Mouse (Mus musculus): ENCODE results near the gene Smyd3.

Smyd3 gene

DNA sequence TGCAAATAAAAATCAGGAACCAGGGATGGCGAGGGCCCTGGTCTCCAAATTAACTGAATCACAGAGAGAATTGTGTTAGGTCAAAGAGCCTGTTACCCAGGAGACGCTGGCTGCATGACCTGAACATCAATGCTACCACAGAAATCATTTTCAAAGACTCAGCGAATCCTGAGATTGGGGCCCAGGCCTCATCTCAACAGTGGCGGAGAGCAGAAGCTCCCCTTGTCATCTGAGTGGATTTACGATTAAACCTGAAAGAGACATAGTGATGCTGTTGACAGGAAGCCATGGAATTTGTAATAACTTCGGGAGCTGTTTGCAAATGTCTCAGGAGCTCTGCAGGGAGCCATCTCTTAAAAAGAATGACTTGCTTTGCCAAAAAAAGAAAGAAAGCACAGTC is 355.9 kb downstream of the Smyd3 start:
- no peak for DNase-seq

DNA sequence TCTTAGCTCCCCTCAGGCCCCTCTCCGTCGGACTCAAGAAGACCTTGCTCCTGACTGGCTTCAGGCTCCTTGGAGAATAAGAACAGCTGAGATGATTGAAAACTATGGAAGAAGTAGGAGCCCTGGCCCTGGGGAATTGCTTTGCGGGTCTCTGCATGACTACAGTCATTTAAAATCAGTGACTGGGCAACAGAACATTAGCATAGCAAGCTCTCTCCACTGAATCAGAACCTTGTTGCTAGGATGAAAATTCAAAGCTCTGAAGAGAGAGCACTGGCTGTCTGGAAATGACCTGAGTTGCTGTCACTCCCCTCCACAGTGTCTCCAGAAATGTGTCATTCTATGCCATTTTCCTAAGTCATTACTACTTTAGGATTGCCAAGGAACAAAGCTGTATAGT is 357.1 kb downstream of the Smyd3 start:
- DNase-seq: no peak

DNA sequence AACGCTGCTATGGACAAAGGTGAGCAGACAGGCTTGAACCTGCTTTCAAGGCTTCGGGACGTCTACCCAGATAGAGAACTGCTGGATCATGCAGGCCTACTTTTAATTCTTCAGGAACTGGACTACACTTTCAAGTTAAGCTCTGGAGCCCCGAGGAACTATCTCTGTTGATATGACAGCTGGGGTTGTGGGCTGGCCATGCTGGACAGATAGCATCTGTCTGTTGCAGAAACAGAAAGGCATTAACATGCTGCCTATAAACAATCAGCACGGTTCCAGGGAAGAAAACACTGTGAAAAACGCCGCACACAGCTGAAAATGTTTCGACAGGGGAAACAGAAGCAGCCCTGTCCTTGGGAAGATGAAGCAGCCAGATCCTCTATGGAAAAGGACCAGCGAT is 365.5 kb downstream of the Smyd3 start:
- no peak for DNase-seq

DNA sequence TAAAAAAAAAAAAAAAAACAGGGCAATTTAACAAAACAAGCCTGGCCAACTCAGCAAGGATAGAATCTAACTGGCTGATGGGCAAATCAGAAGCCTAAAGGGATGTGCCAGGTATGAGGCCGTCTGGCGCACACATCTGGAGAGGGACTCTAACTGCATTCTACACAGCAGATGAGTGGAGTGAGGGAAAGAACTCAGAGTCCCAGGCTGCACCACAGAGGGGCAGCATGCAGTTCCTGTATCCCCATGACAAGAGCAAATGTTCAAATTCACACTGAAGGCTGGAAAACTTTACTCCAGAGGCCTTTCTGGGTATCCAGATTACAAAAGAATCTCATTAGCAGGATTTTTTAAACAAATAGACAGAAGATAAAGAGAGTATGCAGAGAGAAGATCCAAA is 366.6 kb downstream of the Smyd3 start:
- no peak for DNase-seq

- no peak for DNase-seq
Observed at GRCm38 (mm10) chr1:179149468-179150140, 368.2 kb downstream of the Smyd3 start.

DNA sequence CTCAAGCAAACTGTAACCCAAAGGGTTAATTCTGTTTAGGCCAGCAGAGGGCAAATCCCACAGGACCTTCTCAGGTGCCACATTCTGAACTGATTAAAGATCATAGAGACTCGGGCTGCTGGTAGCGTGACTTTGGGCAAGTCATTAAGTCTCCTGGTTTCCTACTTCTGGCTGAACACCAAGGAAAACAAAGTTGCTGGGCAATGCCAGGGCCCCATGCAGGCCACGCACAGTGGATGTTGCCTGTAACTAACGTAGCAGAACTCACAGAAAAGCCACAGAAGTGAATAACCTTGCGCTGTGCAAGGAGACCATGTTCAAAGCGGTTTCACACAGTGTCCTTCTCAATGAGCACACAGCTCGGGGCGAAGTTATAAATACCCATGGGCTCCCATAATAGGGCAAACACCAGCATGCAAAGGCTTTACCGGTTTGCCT is 371.1 kb downstream of the Smyd3 start:
- DNase-seq: no peak

DNA sequence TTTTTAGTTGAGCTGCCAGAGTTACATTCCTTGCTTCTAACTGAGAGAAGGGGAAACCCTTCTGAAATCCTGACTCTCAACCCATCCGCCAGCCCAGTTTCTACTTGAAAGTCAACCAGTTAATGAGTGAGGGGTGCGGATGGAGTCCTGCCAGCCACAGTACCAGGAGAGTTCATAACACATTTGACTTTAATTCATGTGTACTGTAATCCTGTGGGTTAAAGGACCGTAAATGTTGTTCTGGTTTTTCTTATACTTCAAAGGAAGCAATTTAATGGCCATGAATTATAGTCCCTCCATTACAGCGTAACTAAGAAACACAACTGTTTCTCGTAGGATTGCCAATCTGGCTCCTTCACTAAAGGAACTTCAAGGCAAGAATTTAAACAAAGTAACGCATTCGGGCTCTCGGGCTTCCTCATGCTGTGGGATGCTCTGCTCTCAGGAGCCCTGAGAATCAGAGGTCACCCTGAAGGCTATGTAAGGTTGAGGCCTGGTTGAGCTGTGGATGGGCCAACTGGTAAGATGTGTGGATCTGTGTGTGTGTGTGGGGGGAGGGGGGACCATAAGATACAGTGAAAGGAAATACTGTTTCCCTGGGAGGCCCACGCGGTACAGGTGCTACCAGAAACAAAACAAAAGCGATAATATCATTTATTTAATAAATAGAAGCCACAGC is 374.5 kb downstream of the Smyd3 start:
- DNase-seq: no peak

DNA sequence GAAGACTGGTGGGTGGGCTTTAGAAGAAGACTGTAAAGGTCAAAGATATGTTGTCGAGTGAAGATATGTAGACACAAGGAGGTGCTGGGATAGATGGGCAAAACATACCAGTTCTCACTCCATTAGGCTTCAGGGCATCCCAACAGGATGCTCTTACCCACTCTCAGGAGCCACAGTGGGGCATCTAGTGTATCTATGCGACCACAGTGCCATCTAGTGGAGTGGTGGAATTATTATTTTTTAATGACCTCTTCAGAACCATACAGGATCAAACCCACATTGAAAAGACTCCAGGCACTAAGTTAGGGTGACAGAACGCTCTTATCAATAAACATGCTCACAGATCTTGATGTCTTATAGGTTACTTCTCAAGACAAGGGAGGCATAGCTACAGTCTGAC is 375.7 kb downstream of the Smyd3 start:
- peak in 1 of 2 experiments; percentile 14 for DNase-seq

- DNase-seq: no peak
Observed at GRCm38 (mm10) chr1:179141071-179141650, 376.7 kb downstream of the Smyd3 start.

DNA sequence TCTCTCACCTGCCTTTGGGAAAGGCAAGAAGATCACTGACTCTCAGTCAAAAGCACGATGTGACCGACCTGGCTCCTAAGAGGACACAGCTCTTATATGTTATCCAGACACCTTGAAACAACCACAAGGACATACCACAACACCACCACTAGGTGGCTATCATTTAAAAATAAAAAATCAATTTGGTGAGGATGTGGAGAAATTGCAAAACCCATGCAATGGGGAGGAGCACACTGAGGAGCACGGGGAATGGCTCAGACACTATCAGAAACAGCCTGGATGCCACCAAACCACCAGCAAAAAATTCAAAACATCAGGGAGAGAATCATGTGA is 380.7 kb downstream of the Smyd3 start:
- no peak for DNase-seq

GRCm38 (mm10) chr1:179136461-179137144 is 381.2 kb downstream of the Smyd3 start:
- peak in 1 of 2 experiments; percentile 3 for DNase-seq

DNA sequence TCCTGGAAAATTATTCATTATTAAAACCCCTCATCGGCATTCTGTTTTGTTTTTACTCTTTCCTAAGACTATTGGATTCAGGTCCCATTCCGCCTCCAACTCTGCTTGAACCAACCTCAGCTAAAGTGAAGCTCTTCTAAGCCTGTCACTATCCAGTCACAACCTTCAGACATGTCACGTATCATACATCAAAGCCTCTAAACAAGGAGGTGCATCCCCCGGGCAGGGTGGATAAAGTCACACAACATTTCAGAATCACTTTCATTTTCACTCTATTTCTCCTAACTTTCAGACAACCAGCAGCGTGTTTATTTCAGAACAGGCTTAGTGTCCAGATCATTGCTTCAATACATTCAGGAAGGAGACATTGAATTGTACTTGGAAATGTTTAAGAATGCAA is 387.8 kb downstream of the Smyd3 start:
- no peak for DNase-seq

GRCm38 (mm10) chr1:179126287-179126686 is 391.6 kb downstream of the Smyd3 start:
- DNase-seq: no peak

- no peak for DNase-seq
Observed at GRCm38 (mm10) chr1:179122476-179123229, 395.2 kb downstream of the Smyd3 start.

GRCm38 (mm10) chr1:179120217-179120966 is 397.4 kb downstream of the Smyd3 start:
- DNase-seq: no peak

DNA sequence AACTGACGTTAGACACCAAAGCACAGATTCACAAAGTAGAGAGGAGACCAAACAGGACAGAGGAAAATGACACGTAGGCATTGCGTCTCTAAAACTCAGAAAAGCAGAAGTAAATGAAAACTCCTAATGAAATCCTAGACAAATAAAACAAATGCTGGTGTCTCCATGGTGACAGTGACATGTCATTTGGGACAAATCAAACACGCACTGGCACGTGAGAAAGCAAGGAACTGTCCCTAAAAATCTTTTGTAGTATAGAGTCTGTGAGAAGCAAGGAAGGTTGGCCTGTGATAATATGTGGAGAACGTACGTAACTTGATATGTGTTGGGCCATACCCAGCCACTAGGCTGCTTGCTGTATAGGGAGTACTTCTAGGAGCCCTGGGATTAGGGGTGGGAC is 399.2 kb downstream of the Smyd3 start:
- no peak for DNase-seq

DNA sequence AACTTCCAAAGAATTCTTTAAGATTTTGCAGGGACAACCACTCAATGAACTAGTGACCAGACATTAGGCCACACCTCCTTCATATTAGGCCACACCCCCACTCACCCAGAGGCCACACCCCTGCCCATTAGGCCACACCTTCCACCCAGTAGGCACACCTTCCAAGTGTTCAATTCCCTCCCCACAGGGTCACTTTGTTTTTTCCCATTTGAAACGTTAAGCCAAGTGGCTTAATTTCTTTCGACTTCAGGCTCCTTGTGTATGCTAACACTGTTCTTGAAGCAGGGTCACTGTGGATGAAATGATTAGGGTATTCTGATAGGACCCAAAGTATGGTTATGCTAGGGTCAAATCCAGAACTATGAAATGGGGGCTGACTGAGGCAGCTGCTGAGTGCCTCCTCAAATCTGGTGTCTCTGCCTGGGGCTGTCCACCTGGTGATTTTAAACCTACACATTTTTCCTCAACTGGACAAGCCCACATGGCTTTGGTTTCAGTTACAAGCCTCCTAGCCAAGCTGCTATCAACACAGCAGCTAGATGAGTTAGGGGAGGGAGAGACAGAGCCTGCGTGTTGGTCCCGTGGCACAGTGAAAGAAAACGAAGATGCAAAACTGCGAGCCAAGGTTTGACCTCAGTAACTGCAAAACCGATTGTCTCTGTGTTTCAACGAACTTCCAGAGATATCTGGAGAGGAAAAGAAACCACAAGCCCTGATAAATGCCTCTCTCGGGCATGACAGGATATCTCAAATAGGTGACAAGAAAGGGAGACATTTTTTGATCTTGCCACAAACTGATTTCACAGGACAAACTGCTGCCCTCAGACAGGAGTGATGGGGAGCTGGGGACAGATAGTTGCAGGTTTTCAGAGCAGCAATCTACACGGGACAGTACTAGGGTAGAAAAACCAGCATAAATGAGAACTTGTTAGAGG is 400.8 kb downstream of the Smyd3 start:
- no peak for DNase-seq

DNA sequence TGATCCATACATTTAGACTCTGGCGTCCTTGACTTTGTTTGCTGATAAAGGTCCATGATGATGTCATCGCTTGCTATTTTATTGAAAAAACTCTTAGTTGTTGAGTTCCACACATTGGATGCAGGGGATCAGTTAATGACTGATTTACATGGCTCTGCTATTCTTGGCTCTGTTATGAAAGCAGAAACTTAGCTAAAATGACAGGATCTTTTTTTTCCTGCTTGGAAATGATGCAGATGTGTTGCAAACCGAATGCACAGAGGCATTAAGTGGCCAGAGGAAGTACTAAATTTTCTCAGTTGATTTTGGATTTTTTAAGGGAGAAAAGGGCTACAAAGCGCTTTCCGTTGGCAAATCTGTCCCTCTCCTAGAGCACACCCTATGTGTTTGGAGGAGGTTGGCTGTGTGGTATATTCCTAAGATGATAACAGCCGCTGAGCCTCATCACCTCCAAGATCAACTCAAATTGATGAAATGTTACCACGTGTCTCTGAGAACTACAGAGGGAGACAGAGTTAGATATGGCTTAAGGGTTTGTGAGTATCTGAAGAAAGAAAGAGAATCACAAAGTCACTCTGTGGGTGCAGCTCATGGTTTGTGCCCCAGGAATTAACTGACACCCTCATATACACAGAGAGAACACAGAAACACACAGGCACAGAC is 402.9 kb downstream of the Smyd3 start:
- no peak for DNase-seq

- DNase-seq: no peak
Observed at GRCm38 (mm10) chr1:179114385-179114784, 403.5 kb downstream of the Smyd3 start.

GRCm38 (mm10) chr1:179108759-179109158 is 409.1 kb downstream of the Smyd3 start:
- DNase-seq: no peak

All from spleen, adult 18-20 months (tissue).